Mouse (Mus musculus) ES-Bruce4 (cell line): ENCODE measurements at regions not wholly inside any gene's neighbourhood (a gene's known extent, or its start where the extent isn't known, plus 50 kb on each side); places are given as distances from the start of the nearest gene placed in this dataset.

Experiments
- CTCF ChIP-seq: IDR thresholded peaks from one replicate; pipeline ENCODE4 v1.8.1; 2011; ENCODE audit warnings: low read depth, low read length
- EP300 ChIP-seq: IDR thresholded peaks from 2 replicates; pipeline ENCODE4 v1.6.1; 2011; ENCODE audit warnings: low read depth, low read length; ENCODE audit not compliant: insufficient read depth
- POLR2A ChIP-seq: IDR thresholded peaks from one replicate; pipeline ENCODE4 v1.8.1; 2011; ENCODE audit warnings: low read length; ENCODE audit not compliant: insufficient read depth

GRCm38 (mm10) chr2:123366571-123366970, 601.5 kb downstream of the Sqor start:
- TF ChIP-seq CTCF (no peak), POLR2A (no peak), EP300 (no peak)
